Mouse (Mus musculus): ENCODE measurements around the gene Zfp988.
"Not testable (repeated sequence)": the region's sequence is repeated elsewhere in the genome, so short reads cannot be mapped to it uniquely, and the experiment has no call there.

The Zfp988 gene

GRCm38 (mm10) chr4:147305436-147305835 lies at the start of gene Zfp988:
Gene Zfp988, plus strand, starts transcription at chr4:147305674.
- DNase-seq (ENCODE audit: low read depth) = not testable (repeated sequence)

- not testable (repeated sequence) for DNase-seq (ENCODE audit: low read depth)
Measured at GRCm38 (mm10) chr4:147262708-147263107, 42.8 kb upstream of the Zfp988 start.

DNA sequence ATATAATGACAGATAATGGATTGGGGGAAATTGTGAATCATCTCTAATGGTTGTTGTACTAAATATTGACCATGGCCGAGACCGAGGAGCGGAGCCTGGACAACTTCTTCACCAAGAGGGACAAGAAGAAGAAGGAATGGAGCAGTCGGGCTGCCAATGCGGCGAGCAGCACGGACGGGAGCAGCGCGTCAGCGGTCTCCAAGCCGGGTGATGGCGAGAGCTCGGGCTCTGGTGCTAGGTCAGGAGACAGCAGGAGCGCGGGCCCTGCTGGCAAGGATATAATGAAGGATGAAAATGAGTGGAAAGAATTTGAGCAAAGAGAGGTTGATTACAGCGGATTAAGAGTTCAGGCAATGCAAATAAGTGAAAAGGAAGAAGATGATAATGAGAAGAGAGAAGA lies 38.2 kb upstream of the Zfp988 start:
- DNase-seq (ENCODE audit: low read depth) = not testable (repeated sequence)

- DNase-seq (ENCODE audit: low read depth) = not testable (repeated sequence)
Measured at GRCm38 (mm10) chr4:147268735-147269134, 36.7 kb upstream of the Zfp988 start.

- not testable (repeated sequence) for DNase-seq (ENCODE audit: low read depth)
Measured at GRCm38 (mm10) chr4:147270026-147270425, 35.4 kb upstream of the Zfp988 start.

GRCm38 (mm10) chr4:147271601-147272000 lies 33.9 kb upstream of the Zfp988 start:
- DNase-seq (ENCODE audit: low read depth) = not testable (repeated sequence)

- not testable (repeated sequence) for DNase-seq (ENCODE audit: low read depth)
Measured at GRCm38 (mm10) chr4:147275021-147275772, 30.3 kb upstream of the Zfp988 start.

GRCm38 (mm10) chr4:147275773-147276140 lies 29.7 kb upstream of the Zfp988 start:
- DNase-seq (ENCODE audit: low read depth) = not testable (repeated sequence)

DNA sequence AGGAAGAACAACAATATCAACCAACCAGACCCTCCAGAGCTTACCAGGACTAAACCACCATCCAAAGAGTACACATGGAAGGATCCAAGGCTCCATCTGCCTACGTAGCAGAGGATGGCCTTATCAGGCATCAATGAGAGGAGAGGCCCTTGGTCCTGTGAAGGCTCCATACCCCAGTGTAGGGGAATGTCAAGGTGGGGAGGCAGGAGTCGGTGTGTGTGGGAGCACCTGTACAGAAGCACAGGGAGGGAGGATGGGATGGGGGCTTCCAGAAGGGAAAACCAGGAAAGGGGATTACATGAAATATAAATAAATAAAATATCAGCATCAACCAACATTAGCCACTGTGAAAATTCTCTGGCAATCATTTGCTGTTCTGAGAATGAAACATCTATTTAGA lies 25.1 kb upstream of the Zfp988 start:
- not testable (repeated sequence) for DNase-seq (ENCODE audit: low read depth)

DNA sequence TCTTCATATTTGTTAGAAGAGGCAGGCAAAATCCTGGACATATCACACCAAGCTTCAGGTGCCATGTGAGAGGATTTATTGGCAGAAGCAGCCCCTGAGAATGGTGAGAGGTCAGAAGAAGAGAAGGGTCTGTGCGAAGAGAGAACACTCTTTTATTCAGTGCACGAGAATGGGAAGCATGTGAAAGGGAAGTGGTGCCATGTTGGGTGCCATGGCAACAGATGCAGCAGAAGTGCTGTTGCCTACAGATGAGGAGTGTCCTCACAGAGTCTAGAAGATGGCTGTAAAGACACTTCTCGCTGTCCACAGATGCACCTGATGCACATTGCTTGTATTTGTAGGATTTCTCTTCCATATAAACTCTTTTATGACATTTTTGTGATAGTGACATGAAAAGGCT lies 6.9 kb upstream of the Zfp988 start:
- DNase-seq (ENCODE audit: low read depth) = not testable (repeated sequence)

DNA sequence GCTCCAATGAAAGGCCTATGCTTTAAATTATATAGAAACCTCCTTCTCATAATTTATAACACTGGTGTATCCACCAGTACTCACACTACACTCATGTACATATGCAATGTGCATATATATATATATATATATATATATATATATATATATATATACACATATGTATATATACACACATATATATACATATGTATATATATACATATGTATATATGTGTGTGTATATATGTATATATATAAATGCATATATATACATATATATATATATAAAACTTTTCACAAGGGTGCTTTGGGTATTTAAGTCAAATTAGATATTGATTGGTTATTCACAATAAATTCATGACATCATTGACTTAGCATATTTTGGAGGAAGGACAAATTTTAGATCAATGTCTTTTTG lies 3.1 kb upstream of the Zfp988 start:
- not testable (repeated sequence) for DNase-seq (ENCODE audit: low read depth)

- DNase-seq (ENCODE audit: low read depth) = not testable (repeated sequence)
Measured at GRCm38 (mm10) chr4:147335036-147335690, 29.7 kb downstream of the Zfp988 start.

- not testable (repeated sequence) for DNase-seq (ENCODE audit: low read depth)
Measured at GRCm38 (mm10) chr4:147335691-147336367, 30.4 kb downstream of the Zfp988 start.

GRCm38 (mm10) chr4:147336368-147337195 lies 31.1 kb downstream of the Zfp988 start:
- not testable (repeated sequence) for DNase-seq (ENCODE audit: low read depth)

DNA sequence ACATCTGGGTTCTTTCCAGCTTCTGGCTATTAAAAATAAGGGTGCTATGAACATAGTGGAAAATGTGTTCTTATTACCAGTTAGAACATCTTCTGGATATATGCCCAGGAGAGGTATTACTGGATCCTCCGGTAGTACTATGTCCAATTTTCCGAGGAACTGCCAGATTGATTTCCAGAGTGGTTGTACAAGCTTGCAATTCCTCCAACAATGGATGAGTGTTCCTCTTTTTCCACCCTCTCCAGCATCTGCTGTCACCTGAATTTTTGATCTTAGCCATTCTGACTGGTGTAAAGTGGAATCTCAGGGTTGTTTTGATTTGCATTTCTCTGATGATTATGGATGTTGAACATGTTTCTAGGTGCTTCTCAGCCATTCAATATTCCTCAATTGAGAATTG lies 32.0 kb downstream of the Zfp988 start:
- DNase-seq (ENCODE audit: low read depth) = not testable (repeated sequence)

- no peak for DNase-seq (ENCODE audit: low read depth)
Measured at GRCm38 (mm10) chr4:147338032-147338610, 32.6 kb downstream of the Zfp988 start.

GRCm38 (mm10) chr4:147338706-147339105 lies 33.2 kb downstream of the Zfp988 start:
- DNase-seq (ENCODE audit: low read depth) = not testable (repeated sequence)

- DNase-seq (ENCODE audit: low read depth) = not testable (repeated sequence)
Measured at GRCm38 (mm10) chr4:147339601-147340219, 34.2 kb downstream of the Zfp988 start.

- not testable (repeated sequence) for DNase-seq (ENCODE audit: low read depth)
Measured at GRCm38 (mm10) chr4:147340236-147340635, 34.8 kb downstream of the Zfp988 start.

- DNase-seq (ENCODE audit: low read depth) = not testable (repeated sequence)
Measured at GRCm38 (mm10) chr4:147340876-147341275, 35.4 kb downstream of the Zfp988 start.
